Mouse (Mus musculus) heart, adult 9 months (tissue): ENCODE data around the gene Gm45337.
"Not testable (repeated sequence)": the region's sequence is repeated elsewhere in the genome, so short reads cannot be mapped to it uniquely, and the experiment has no call there.

ENCODE experiments used
- DNase-seq, 2 experiments: peaks; one replicate each; pipeline ENCODE4 v3.0.0; 2022; ENCODE audit warnings: low spot score in 2 of 2

Gene Gm45337

DNA sequence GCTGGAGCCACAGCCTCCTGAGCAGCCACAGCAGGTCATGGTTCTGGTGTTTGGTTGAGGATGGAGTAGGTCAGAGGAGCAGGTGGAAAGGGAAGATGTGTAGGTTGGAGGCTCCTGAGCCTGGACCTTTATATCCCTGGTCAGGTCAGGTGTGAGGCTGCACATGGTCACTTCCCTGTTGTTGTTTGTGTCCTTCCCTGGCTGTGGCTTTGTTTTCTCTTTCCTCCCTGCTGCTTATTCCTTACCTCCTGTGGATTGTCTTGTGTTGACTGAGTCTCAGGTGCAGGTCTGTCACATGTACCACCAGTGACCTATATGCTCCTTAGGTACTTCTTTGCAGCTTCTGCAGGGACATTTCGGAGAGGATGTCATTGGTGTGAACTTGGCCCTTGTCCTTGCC lies at the start of gene Gm45337:
Gene Gm45337, minus strand, starts transcription at position 101 of the 400 bp plus-strand sequence.
- no peak for DNase-seq

DNA sequence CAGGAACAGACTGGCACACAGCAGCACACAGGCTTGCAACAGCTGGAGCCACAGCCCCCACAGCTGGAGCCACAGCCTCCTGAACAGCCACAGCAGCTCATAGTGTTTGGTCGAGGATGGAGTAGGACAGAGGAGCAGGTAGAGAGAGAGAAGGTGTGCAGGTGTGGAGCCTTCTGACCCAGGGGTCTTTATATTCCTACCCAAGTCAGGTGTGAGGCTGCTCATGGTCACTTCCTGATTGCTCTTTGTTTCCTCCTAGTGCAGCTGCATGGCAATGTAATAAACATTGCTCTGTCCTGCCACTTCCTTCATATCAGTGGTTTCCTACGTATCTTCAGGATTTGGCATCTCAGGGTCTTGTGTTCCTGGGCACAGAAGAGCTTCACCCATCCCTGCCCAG lies 45.9 kb upstream of the Gm45337 start, which contains the start of gene Gm10153:
Gene Gm10153, minus strand, starts transcription at position 101 of the 400 bp plus-strand sequence.
- no peak for DNase-seq

DNA sequence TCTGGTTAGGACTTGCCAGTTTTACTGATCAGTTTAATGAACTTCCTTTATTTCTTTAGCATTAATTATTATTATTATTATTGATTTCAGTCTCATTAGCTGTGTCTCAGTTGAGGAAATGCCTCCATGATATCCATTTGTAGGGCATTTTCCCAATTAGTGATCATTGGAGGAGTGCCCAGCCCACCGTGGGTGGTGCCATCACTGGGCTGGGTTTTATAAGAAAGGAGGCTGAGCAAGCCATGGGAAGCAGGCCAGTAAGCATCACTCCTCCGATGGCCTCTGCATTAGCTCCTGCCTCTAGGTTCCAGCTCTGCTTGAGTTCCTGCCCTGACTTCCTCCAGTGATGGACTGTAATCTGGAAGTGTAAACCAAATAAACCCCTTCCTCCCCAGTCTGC lies 43.7 kb upstream of the Gm45337 start:
- no peak for DNase-seq

DNA sequence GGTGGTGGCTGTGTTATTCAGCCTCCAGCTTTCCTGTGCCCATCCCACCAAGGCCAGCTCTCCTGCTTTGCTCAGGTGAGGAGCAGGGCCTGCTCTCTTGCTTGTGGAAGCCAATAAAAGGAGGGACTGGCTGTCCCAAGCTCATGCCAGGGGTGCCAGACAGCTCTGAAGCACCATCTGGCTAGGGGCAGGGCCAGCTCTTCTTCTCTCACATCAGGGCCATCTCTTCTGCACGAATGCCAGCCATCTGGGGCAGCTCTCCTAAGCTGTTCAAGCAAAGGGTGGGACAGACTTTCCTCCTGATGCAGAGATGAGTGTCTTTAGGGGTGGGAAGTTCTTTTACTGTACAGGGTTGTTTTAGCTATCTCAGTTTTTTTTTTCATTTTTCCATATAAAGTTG lies 36.6 kb upstream of the Gm45337 start:
- no peak for DNase-seq

DNA sequence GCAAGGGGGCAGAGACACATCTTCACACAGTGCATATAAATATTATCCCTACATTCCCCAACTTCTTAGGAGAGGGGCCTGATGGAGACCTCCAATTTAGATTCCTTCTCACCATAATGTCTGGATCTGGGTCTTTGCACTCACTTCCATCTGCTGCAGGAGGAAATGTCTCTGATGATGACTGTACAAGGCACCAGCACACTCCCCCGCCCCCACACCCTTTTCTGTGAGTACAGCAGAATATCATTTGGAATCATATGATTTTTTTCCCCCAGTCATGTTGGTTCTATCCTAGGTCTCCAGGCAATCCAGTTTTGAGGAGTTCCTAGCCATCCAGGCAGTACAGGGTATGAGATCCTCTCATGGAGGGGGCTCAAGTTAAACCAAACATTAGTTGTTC lies 34.3 kb upstream of the Gm45337 start:
- no peak for DNase-seq

DNA sequence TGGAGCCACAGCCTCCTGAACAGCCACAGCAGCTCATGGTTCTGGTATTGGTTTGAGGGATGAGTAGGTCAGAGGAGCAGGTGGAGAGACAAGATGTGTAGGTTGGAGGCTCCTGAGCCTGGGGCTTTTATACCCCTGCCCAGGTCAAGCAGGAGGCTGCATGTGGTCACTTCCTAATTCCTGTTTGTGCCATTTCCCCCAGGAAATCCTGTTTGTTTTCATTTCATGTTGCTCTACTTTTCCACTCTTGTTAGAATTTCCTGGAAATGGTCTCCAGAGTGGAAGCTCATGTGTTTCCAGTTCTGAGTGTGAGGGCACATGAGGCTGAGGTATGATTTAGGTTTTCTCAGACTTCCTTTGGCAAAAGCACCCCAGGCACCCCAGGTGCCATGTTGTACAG lies 31.5 kb upstream of the Gm45337 start, which contains the start of gene Krtap5-2:
Gene Krtap5-2, minus strand, starts transcription at position 101 of the 400 bp plus-strand sequence.
- DNase-seq = not testable (repeated sequence)

DNA sequence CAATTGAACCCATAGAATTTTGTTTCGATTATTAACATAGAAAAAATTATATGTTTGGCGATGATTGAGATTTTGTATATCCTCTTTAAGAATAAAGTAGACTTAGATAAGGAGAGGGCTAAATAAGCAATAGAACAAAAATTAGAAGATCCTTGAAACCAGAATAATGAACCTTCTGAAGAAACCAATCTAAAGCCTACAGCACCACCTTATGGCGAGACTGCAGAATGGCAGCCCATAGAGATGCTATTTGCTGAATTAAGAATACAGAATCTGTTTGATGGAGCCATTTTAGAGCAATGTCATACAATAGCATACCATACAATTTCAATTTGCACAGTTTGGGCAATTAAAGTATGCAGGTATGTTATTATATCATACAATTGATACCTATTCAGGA lies 25.4 kb upstream of the Gm45337 start:
- no peak for DNase-seq

DNA sequence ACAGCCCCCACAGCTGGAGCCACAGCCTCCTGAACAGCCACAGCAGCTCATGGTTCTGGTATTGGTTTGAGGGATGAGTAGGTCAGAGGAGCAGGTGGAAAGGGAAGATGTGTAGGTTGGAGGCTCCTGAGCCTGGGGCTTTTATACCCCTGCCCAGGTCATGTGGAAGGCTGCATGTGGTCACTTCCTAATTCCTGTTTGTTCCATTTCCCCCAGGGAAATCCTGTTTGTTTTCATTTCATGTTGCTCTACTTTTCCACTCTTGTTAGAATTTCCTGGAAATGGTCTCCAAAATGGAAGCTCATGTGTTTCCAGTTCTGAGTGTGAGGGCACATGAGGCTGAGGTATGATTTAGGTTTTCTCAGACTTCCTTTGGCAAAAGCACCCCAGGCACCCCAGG lies 21.2 kb upstream of the Gm45337 start, which contains the start of gene Gm4553:
Gene Gm4553, minus strand, starts transcription at position 101 of the 400 bp plus-strand sequence.
- DNase-seq = not testable (repeated sequence)

DNA sequence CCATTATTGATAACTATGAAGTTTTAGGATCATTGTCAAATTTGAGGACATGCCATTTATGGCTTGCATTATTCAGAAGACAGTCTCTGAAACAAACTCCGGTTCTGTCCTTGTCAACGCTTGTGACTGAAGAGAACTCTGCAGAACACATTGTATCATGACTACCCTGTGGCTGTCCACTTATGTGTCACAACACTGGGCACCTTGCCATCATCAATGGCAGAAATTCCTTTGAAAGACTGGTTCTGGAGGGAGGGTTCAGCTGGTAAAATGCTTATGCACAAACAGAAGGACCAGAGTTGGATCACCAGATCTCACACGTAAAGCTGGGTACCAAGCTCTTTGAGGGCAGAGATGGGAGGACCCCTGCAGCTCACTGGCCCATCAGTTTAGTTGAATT lies 15.0 kb upstream of the Gm45337 start:
- no peak for DNase-seq

DNA sequence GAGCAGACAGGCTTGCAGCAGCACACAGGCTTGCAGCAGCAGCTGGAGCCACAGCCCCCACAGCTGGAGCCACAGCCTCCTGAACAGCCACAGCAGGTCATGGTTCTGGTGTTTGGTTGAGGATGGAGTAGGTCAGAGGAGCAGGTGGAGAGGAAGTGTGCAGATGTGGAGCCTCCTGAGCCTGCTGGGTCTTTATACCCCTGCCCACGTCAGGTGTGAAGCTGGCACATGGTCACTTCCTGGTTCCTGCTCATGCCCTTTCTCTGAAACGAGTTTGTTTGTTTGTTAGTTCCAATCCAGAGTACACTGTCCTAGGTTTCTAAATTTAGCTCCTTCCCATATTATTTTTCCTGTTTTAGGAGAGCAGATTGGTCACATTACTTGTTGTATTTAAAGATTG lies 12.6 kb upstream of the Gm45337 start, which contains the start of gene Gm29735:
Gene Gm29735, minus strand, starts transcription at position 101 of the 400 bp plus-strand sequence.
- not testable (repeated sequence) for DNase-seq

DNA sequence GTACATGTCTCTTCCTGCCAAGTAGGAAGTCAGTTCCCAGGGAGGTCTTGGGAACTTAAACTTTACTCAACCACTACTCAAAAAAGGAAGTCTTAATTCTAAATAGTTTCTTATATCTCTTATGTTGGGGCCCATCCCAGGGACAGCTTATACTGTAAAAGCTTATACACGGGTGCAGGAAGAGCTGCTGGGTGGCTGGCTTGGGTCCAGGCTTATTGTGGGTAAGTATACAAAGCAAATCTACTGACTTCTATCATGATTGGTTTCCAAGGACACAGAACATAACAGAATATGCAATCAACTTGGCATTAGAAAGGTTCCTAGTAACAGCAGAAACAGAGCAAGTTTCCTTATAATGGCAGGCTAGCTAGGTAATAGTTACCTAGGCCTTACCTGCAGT lies 10.9 kb upstream of the Gm45337 start:
- DNase-seq = no peak

DNA sequence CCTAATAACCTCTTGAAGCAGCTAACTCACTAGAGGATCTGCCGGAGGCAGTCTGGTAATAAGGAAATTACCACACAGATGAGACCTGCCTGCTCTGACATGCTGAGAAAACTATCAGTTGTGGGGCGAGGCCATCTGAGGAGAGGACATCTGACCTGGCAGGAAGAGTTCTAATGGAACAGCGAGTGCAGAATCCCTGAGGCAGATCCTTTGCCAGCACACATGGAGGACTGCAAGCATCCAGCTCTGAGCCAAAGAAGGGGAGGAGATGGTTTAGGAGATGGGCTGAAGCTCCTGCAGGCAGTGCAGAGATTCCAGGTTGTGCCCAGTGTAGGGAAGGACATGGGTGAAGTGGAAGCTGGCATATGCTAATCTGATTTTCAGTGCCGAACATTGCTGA lies 7.8 kb upstream of the Gm45337 start:
- DNase-seq = no peak

DNA sequence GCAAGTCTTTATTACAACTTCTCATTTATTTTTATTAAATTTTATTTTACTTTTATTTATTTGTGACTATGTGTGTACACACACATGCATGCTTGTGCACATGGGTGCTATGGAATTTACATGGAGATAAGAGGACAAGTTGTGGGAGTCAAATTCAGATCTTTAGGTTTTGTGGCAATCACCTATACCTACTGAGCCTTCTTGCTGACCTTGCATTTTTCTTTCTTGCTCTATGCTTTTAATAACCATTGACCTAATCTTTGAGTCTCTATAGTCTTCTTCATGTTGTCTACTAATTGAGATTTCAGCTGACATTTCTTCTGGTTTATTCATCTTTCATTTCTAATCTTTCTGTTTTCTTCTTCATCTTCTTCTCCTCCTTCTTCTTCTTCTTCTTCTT lies 4.2 kb upstream of the Gm45337 start:
- DNase-seq = no peak

DNA sequence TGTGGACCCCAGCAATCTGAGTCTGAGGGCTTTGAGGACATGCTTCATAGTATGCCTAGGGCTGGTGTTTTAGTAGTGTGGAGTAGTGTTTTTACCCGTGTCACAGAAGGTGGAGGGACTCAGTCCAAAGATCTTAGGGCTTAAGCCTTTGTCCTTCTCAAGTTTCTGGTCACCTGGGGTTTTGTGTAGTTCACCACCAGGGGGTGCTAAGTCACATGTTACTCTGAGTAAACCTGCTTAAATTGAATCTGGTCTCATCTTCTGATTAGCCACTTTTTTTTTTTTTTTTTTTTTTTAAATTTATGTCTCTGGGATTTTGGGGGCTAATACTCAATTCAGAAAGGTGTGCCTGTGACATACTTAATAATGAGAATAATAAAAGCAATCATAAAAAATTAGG lies 1.6 kb upstream of the Gm45337 start:
- DNase-seq = peak; percentile 8 to 30

DNA sequence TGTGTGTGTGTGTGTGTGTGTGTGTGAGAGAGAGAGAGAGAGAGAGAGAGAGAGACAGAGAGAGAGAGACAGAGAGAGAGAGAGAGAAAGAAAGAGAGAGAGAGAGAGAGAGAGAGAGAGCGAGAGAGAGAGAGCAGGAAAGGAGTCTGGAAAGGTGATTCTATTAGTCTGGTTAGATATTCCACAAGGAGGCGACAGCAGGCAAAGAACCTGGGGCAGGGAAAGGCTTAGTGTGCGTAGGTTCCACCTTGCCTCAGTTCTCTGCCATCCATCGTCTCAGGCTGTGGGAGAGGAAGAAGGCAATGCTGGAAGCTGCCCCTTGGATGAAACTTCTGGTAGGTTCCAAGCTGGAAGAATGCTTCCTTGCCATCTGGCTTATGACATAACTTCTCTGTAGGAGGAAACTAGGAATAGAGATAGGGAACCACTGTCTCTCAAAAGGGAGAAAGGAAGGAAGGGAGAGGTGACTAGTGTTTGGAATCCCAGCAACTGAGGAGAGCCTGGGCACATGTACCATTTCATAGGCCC lies 1.1 kb upstream of the Gm45337 start:
- no peak for DNase-seq

DNA sequence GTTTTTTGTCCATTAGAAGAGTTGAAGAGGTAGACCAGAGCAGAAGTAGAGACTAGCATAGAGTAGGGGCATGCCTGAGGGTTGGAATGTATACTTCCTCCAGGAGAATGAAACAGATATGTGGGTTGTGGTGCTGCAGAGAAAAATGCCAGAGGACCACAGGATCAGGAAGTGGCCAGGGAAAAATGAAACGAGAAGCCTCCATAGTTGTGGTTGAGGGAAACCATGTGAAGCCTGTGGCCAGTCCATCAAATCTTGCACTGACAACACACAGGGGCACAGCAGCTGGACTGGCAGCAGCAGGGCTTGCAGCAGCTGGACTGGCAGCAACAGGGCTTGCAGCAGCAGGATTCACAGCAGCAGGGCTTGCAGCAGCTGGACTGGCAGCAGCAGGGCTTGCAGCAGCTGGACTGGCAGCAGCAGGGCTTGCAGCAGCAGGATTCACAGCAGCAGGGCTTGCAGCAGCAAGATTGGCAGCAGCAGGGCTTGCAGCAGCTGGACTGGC lies 849 bp downstream of the Gm45337 start:
- not testable (repeated sequence) for DNase-seq

DNA sequence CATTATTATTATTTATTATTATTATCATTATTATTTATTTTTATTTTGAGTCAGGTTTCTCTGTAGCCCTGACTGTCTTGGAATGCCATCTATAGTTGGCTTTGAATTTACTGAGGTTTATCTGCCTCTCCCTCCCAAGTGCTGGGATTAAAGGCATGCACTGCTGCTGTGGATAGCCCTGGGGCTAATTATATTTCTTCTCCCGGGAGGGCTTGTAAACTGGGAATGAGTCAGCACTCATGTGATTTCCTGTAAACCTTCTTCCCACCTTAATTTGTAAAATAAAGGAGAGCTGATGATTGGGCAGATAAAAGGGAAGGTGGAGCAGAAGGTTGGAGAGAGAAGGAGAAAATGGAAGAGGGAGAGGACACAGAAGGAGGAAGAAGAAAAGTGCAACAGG lies 3.7 kb downstream of the Gm45337 start:
- no peak for DNase-seq

DNA sequence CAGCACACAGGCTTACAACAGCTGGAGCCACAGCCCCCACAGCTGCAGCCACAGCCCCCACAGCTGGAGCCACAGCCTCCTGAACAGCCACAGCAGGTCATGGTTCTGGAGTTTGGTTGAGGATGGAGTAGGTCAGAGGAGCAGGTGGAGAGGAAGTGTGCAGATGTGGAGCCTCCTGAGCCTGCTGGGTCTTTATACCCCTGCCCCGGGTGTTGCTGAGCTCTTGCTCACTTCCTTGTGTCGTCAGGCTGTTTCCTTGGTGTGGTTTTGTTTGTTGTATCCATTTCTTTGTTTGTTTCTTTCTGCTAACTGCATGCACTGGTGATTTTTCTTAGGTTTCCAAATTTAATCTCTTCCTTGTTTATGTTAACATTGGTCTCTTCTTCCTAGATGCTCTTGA lies 8.5 kb downstream of the Gm45337 start, which contains the start of gene Gm39115:
Gene Gm39115, minus strand, starts transcription at position 101 of the 400 bp plus-strand sequence.
- not testable (repeated sequence) for DNase-seq

DNA sequence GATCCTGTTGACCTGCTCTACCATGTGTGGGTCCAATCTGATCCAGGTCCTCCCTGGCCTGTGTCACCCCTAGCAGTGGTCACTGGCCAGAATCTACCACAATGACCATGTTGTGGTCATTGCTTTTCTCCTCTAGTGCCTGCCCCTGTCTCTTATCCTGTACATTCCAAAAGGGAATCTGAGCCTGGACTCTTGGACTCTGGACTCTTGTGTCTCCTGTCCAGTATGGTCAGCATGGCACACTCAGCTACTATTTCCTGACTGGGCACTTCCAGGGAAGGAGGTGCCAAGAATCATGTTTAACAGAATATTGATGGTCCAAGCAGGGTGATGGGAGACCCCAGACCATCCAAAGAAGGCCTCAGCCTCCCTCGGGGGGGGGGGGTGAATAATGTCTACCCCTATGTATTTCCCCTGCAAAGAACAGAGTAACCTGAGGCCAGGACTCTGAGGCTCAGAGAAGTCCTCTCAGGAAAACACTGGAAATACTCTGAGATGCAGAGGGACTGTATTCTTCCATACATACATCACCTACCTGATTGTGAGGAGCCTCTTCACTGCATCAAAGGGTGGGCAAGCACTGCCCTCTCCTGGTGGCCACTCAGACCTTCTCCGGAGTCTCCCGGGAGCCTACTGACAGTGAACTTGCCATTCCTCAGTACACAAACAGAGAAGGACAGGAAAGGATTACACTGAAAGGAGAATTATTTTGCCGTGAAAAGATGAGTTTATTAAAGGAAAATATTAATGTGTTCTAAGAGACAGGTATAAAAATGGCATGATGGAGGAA lies 10.0 kb downstream of the Gm45337 start:
- no peak for DNase-seq

DNA sequence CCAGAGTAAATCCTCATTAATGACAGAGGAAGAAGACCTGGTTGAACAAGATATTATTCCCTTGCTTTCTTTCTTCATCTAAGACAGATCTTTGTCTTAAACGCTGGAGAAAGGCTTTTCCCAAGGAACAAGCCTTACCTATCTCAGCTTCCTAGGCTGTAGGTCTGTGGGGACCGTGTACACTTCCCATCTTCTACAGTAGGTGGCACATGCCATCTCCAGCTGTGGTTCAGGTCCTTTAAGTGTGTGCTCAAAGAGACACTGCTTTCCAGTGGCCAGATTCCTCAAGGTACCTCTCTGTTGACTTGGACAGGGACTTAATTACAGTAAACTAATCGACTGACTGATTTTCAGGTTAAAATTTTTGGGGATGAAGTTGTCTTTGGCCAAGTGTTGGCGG lies 15.6 kb downstream of the Gm45337 start:
- DNase-seq = no peak

DNA sequence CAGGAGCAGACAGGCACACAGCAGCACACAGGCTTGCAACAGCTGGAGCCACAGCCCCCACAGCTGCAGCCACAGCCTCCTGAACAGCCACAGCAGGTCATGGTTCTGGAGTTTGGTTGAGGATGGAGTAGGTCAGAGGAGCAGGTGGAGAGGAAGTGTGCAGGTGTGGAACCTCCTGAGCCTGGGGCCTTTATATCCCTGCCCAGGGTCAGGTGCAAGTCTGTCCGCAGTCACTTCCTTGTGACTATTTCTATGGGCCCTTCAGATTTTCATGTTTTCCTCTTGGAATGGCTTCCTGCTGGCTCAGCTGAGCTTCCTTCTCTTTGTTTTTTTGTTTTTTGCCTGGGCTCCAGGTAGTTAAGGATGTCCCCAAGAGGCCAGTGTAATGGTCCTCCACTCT lies 23.8 kb downstream of the Gm45337 start, which contains the start of gene Gm45618:
Gene Gm45618, minus strand, starts transcription at position 101 of the 400 bp plus-strand sequence.
- DNase-seq = not testable (repeated sequence)

DNA sequence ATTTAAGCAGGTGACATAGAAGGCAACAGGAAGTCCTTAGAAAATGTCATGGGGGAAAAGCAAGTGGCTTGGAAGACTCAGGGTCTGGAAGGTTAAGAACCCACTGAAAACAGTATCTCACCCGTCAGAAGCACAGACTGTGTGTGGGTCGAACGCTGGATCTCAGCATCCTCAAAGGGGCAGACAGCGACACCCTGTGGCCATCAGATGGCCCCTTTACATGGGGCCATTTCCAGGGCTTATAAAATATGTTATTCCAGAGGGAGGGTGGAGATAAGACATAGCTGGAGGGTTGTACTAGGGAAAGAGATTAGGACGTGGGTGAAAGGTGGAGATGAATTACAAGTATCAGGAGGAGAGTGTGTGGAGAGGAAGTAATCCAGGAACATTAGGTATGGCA lies 24.8 kb downstream of the Gm45337 start:
- DNase-seq = no peak

DNA sequence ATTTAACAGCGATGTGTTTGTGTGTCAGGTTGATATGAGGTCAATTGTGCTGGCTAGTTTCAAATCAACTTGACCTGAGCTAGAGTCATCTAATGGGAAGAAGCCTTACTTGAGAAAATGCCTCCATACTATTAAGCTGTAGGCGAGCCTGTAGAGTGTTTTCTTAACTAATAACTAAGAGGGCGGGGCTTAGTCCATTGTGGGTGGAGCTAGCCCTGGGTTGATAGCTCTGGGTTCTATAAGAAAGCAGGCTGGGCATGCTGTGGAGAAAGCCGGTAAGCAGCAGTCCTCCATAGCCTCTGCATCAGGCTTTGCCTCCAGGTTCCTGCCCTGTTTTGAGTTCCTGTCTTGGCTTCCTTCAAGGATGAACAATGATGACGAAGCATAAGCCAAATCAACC lies 39.7 kb downstream of the Gm45337 start:
- DNase-seq = no peak
